Mouse (Mus musculus): Measurements from ENCODE around the gene 9030025P20Rik. TPM values are rescaled to one million over a fixed set of nuclear protein-coding genes. Genes with fewer than 3 reads are reported as not detected.

The 9030025P20Rik gene
- polyA plus RNA-seq (2014; fragmentation: Illumina TruSeq; extraction: RNeasy Lipid Tissue Mini Kit (QIAGEN cat#74804); ENCODE audit: low read depth, low replicate concordance): 8.1 TPM

GRCm38 (mm10) chr17:14978362-14979038, at the start of gene 9030025P20Rik, which contains the start of gene Gm3417:
Gene 9030025P20Rik (plus strand): TSS chr17:14978468.
Gene Gm3417 (minus strand): TSS chr17:14978790.

GRCm38 (mm10) chr17:14943009-14943728, 35.1 kb upstream of the 9030025P20Rik start, which contains the start of the genes Wdr27 and 1600012H06Rik:
Gene Wdr27 (minus strand): TSS chr17:14943158.
Gene 1600012H06Rik (plus strand): TSS chr17:14943184.

GRCm38 (mm10) chr17:14960951-14961556, 17.2 kb upstream of the 9030025P20Rik start, which contains the start of gene Phf10:
Gene Phf10 (minus strand): TSS chr17:14961273.

GRCm38 (mm10) chr17:15009706-15010413, 31.6 kb downstream of the 9030025P20Rik start, which contains the start of gene Gm3435:
Gene Gm3435 (plus strand): TSS chr17:15010176.

Other genes starting within 250 kb of the 9030025P20Rik start
- 2.8 TPM for gene Wdr27, start 35.3 kb upstream of the 9030025P20Rik start, polyA plus RNA-seq (2014; fragmentation: Illumina TruSeq; extraction: RNeasy Lipid Tissue Mini Kit (QIAGEN cat#74804); ENCODE audit: low read depth, low replicate concordance)
- 148 TPM for gene 1600012H06Rik, start 35.3 kb upstream of the 9030025P20Rik start, polyA plus RNA-seq (2014; fragmentation: Illumina TruSeq; extraction: RNeasy Lipid Tissue Mini Kit (QIAGEN cat#74804); ENCODE audit: low read depth, low replicate concordance)
- gene Phf10, start 17.2 kb upstream of the 9030025P20Rik start, polyA plus RNA-seq (2014; fragmentation: Illumina TruSeq; extraction: RNeasy Lipid Tissue Mini Kit (QIAGEN cat#74804); ENCODE audit: low read depth, low replicate concordance): 105 TPM
- 5.4 TPM for gene Gm3417, start 322 bp downstream of the 9030025P20Rik start, polyA plus RNA-seq (2014; fragmentation: Illumina TruSeq; extraction: RNeasy Lipid Tissue Mini Kit (QIAGEN cat#74804); ENCODE audit: low read depth, low replicate concordance)
- 2.1 TPM for gene Gm3435, start 31.7 kb downstream of the 9030025P20Rik start, polyA plus RNA-seq (2014; fragmentation: Illumina TruSeq; extraction: RNeasy Lipid Tissue Mini Kit (QIAGEN cat#74804); ENCODE audit: low read depth, low replicate concordance)
- gene Ermard, start 62.7 kb downstream of the 9030025P20Rik start, polyA plus RNA-seq (2014; fragmentation: Illumina TruSeq; extraction: RNeasy Lipid Tissue Mini Kit (QIAGEN cat#74804); ENCODE audit: low read depth, low replicate concordance): 76.8 TPM
- gene Tcte3, start 63.0 kb downstream of the 9030025P20Rik start, polyA plus RNA-seq (2014; fragmentation: Illumina TruSeq; extraction: RNeasy Lipid Tissue Mini Kit (QIAGEN cat#74804); ENCODE audit: low read depth, low replicate concordance): not detected
- 7.4 TPM for gene Gm3448, start 63.1 kb downstream of the 9030025P20Rik start, polyA plus RNA-seq (2014; fragmentation: Illumina TruSeq; extraction: RNeasy Lipid Tissue Mini Kit (QIAGEN cat#74804); ENCODE audit: low read depth, low replicate concordance)